Mouse (Mus musculus) lung, postnatal 0 days (tissue): ENCODE results near the gene Aff3.

Experiments used
- CTCF ChIP-seq: IDR thresholded peaks from 2 replicates; pipeline ENCODE4 v1.5.1; 2016; ENCODE audit warnings: antibody characterized with exemption, mild to moderate bottlenecking
- EP300 ChIP-seq: IDR thresholded peaks from 2 replicates; pipeline ENCODE4 v1.6.1; 2016; ENCODE audit warnings: antibody characterized with exemption, mild to moderate bottlenecking, control low read depth

DNA sequence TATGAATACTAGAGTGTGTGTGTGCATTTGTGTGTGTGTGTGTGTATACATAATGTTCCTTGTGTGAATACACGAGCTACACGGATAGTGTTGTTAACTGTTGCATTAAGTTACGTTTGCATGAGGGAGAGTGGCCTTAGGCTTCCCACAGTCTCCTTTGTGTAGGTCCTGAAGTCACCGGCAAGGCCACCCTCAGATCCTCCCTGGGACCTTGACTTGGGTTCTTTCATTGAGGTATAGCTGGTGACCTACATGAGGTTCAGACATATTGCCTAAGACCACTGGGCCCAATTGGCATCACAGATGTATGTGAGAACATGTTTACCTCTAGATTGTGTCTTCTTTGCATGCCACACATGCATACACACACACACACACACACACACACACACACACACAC, 494 bp downstream of the Aff3 start:
- TF ChIP-seq CTCF (no peak), EP300 (no peak)
